Mouse (Mus musculus) hindbrain, embryonic 10.5 days (tissue): ENCODE measurements around the gene Fhad1. TPM values are rescaled to one million over a fixed set of nuclear protein-coding genes. Genes with fewer than 3 reads are reported as not detected.

Experiments used
- DNase-seq: peaks from one replicate; pipeline ENCODE4 v3.0.0-alpha.2; 2017; ENCODE audit warnings: low spot score
- H3K27ac ChIP-seq: fragments of 300-500 bp; sonication (generic); 2 replicates; pipeline ENCODE4 v1.5.1; 2016; ENCODE audit warnings: mild to moderate bottlenecking, moderate library complexity
- H3K27me3 ChIP-seq: fragments of 300-500 bp; sonication (generic); 2 replicates; pipeline ENCODE4 v1.6.1; 2016; ENCODE audit warnings: mild to moderate bottlenecking; ENCODE audit not compliant: poor library complexity, insufficient read depth, severe bottlenecking
- H3K36me3 ChIP-seq: fragments of 300-500 bp; sonication (generic); 2 replicates; pipeline ENCODE4 v1.6.1; 2016; ENCODE audit warnings: mild to moderate bottlenecking, moderate library complexity
- H3K4me1 ChIP-seq: fragments of 300-500 bp; sonication (generic); replicated peaks from 2 replicates; pipeline ENCODE4 v1.6.1; 2016; ENCODE audit warnings: mild to moderate bottlenecking
- H3K4me3 ChIP-seq: fragments of 300-500 bp; sonication (generic); 2 replicates; pipeline ENCODE4 v1.5.1; 2016; ENCODE audit warnings: mild to moderate bottlenecking, moderate library complexity
- H3K9me3 ChIP-seq: fragments of 300-500 bp; sonication (generic); 2 replicates; pipeline ENCODE4 v1.6.1; 2016; ENCODE audit warnings: mild to moderate bottlenecking, moderate library complexity
- WGBS: fragments of 180-500 bp; shearing (Covaris S2); methylation state at CpG from one replicate; pipeline ENCODE4 v1.1.7; 2016; 5-methylcytosine and 5-hydroxymethylcytosine counted together
- polyA plus RNA-seq: library from polyadenylated mRNA; unstranded; fragments of >200 nt; fragmentation: Nextera tagmentation; extraction: Ambion mirVana; gene quantifications from 2 replicates; pipeline ENCODE4 v1.2.1, GENCODE M21; 2016

The Fhad1 gene
- polyA plus RNA-seq, 1 experiment from 2014 or later, result 4.1 TPM

GRCm38 (mm10) chr4:141992530-141993204, 22.2 kb downstream of the Fhad1 start:
- Histone ChIP-seq H3K36me3 (no peaks in the 10 kb centered on the region), H3K4me1 (0 out of 2 replicates have a peak, but pooled peaks cover 3% of the 10 kb centered on the region), H3K27me3 (no peaks in the 10 kb centered on the region), H3K9me3 (no peaks in the 10 kb centered on the region), H3K27ac (no peak overlapping the region), H3K4me3 (no peak overlapping the region)
- no peak for DNase-seq
- WGBS, result 86% methylated on average over 14 of the region's 14 CpGs

DNA sequence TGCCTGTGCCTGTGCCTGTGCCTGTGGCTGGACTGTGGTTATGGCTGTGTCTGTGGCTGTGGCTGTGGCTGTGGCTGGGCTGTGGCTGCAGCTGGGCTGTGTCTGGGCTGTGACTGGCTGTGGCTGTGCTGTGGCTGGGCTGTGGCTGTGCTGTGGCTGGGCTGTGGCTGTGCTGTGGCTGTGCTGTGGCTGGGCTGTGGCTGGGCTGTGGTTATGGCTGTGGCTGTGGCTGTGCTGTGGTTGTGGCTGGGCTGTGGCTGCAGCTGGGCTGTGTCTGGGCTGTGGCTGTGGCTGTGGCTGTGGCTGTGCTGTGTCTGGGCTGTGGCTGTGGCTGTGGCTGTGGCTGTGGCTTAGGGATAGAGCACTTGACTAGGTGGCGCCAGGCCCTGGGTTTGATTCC, 26.7 kb downstream of the Fhad1 start:
- WGBS, result 91% methylated on average over 1 of the region's 1 CpGs
- Histone ChIP-seq H3K4me3 (no peak overlapping the region), H3K9me3 (no peaks in the 10 kb centered on the region), H3K27ac (no peak overlapping the region), H3K27me3 (no peaks in the 10 kb centered on the region), H3K36me3 (no peaks in the 10 kb centered on the region), H3K4me1 (0 out of 2 replicates have a peak, but pooled peaks cover 7% of the 10 kb centered on the region)
- no peak for DNase-seq

DNA sequence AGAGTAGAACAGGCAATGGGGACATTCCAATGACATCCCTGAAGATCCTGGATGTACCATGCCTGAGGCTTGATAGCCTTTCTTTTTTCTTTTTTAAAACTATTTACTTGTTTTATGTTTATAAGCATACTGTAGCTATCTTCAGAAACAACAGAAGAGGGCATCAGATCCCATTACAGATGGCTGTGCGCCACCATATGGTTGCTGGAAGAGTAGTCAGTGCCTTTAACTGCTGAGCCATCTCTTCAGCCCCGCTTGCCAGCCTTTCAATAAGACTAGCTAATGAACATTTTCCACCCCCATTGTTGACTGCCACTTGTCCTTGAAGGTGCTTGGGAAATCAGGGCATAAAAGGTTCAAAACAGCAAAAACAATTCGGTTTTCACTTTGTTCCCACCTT, 31.2 kb downstream of the Fhad1 start:
- 61% methylated on average over 3 of the region's 3 CpGs for whole genome bisulfite sequencing
- no peaks in the 10 kb centered on the region for H3K27me3 ChIP-seq
- DNase-seq, result no peak
- peaks cover 3% of the 10 kb centered on the region; the same call in 1 of the 2 replicates for H3K9me3 ChIP-seq
- H3K4me1 ChIP-seq, result 0 out of 2 replicates have a peak, but pooled peaks cover 7% of the 10 kb centered on the region
- no peak overlapping the region for H3K4me3 ChIP-seq
- no peaks in the 10 kb centered on the region for H3K36me3 ChIP-seq
- H3K27ac ChIP-seq, result no peak overlapping the region; the same call in 1 of the 2 replicates

GRCm38 (mm10) chr4:141981475-141981874, 33.4 kb downstream of the Fhad1 start:
- no peak for DNase-seq
- Histone ChIP-seq H3K9me3 (peaks cover 3% of the 10 kb centered on the region; the same call in 1 of the 2 replicates), H3K36me3 (no peaks in the 10 kb centered on the region), H3K27ac (no peak overlapping the region), H3K4me3 (no peak overlapping the region), H3K27me3 (no peaks in the 10 kb centered on the region), H3K4me1 (0 out of 2 replicates have a peak, but pooled peaks cover 5% of the 10 kb centered on the region)
- 71% methylated on average over 3 of the region's 3 CpGs for WGBS

DNA sequence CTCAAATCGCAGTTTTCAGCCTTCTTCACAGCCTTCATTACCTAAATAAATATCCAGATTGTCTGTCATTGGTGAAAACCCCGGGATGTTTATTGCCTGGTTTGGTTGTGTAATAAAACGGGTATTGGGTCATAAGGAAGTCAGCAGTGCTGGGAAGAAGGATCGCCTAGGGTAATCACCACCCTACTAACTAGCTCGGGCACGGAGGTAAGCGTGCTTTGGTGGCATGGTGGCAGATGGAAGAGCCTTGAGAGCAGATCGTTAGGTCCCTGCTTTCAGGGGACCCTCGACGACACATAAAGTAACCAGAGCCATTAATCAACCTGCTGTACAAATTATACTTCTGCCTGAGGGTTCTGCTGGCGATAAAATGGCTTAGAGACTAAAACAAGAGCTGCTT, 36.3 kb downstream of the Fhad1 start:
- 87% methylated on average over 11 of the region's 11 CpGs for WGBS
- Histone ChIP-seq H3K9me3 (peaks cover 3% of the 10 kb centered on the region; the same call in 1 of the 2 replicates), H3K27me3 (no peaks in the 10 kb centered on the region), H3K4me1 (0 out of 2 replicates have a peak, but pooled peaks cover 3% of the 10 kb centered on the region), H3K27ac (no peak overlapping the region), H3K4me3 (no peak overlapping the region), H3K36me3 (no peaks in the 10 kb centered on the region)
- no peak for DNase-seq

DNA sequence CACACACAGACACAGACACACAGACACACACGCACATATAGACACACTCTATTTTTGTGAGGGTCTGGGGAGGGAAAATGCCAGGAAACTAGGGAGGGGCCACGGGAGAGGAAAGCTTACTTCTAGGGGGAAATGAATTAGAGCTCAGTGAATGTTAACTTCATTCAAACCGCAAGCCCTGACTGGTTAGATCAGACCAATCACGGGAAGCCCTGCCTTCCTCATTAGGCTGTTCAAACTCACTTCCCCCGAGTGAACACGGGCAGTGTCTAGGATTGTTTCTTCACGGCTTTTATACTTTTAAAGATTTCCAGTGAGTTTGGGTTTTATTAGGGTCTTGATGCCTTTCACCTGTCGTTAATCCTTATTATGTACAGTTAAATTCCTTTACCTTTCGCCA, 37.5 kb downstream of the Fhad1 start:
- no peak overlapping the region for H3K4me3 ChIP-seq
- 70% methylated on average over 9 of the region's 9 CpGs for WGBS
- H3K4me1 ChIP-seq, result no peaks in the 10 kb centered on the region
- no peak for DNase-seq
- no peak overlapping the region for H3K27ac ChIP-seq
- no peaks in the 10 kb centered on the region for H3K27me3 ChIP-seq
- peaks cover 8% of the 10 kb centered on the region for H3K9me3 ChIP-seq
- H3K36me3 ChIP-seq, result no peaks in the 10 kb centered on the region

- H3K4me1 ChIP-seq, result no peaks in the 10 kb centered on the region
- DNase-seq, result peak; percentile 48
- H3K36me3 ChIP-seq, result no peaks in the 10 kb centered on the region
- peaks cover 20% of the 10 kb centered on the region for H3K9me3 ChIP-seq
- no peaks in the 10 kb centered on the region for H3K27me3 ChIP-seq
- WGBS, result 62% methylated on average over 4 of the region's 4 CpGs
- H3K4me3 ChIP-seq, result no peak overlapping the region
- H3K27ac ChIP-seq, result no peak overlapping the region
Observed at GRCm38 (mm10) chr4:141976163-141976562, 38.7 kb downstream of the Fhad1 start.

GRCm38 (mm10) chr4:141964575-141964974, 50.3 kb downstream of the Fhad1 start:
- H3K27me3 ChIP-seq, result no peaks in the 10 kb centered on the region; the same call in 1 of the 2 replicates
- H3K36me3 ChIP-seq, result no peaks in the 10 kb centered on the region
- peak; percentile 42 for DNase-seq
- peaks cover 9% of the 10 kb centered on the region; the same call in 1 of the 2 replicates for H3K9me3 ChIP-seq
- WGBS, result 18% methylated on average over 6 of the region's 6 CpGs
- peak overlapping the region; percentile 50; the same call in 1 of the 2 replicates for H3K27ac ChIP-seq
- no peak overlapping the region for H3K4me3 ChIP-seq
- peaks cover 15% of the 10 kb centered on the region for H3K4me1 ChIP-seq

- H3K27ac ChIP-seq, result no peak overlapping the region
- peaks cover 15% of the 10 kb centered on the region for H3K4me1 ChIP-seq
- H3K36me3 ChIP-seq, result no peaks in the 10 kb centered on the region
- DNase-seq, result no peak
- no peak overlapping the region for H3K4me3 ChIP-seq
- WGBS, result 84% methylated on average over 3 of the region's 3 CpGs
- H3K9me3 ChIP-seq, result peaks cover 9% of the 10 kb centered on the region; the same call in 1 of the 2 replicates
- no peaks in the 10 kb centered on the region; the same call in 1 of the 2 replicates for H3K27me3 ChIP-seq
Observed at GRCm38 (mm10) chr4:141963907-141964306, 51.0 kb downstream of the Fhad1 start.

- H3K9me3 ChIP-seq, result peaks cover 9% of the 10 kb centered on the region; the same call in 1 of the 2 replicates
- peak overlapping the region; percentile 23; the same call in 1 of the 2 replicates for H3K4me3 ChIP-seq
- H3K27me3 ChIP-seq, result no peaks in the 10 kb centered on the region; the same call in 1 of the 2 replicates
- H3K4me1 ChIP-seq, result peaks cover 22% of the 10 kb centered on the region
- H3K36me3 ChIP-seq, result no peaks in the 10 kb centered on the region
- WGBS, result 12% methylated on average over 23 of the region's 23 CpGs
- H3K27ac ChIP-seq, result no peak overlapping the region
- DNase-seq, result peak; percentile 76
Observed at GRCm38 (mm10) chr4:141962811-141963685, 51.8 kb downstream of the Fhad1 start.

- Histone ChIP-seq H3K27me3 (no peaks in the 10 kb centered on the region; the same call in 1 of the 2 replicates), H3K9me3 (peaks cover 9% of the 10 kb centered on the region; the same call in 1 of the 2 replicates), H3K4me3 (no peak overlapping the region), H3K4me1 (peaks cover 37% of the 10 kb centered on the region), H3K36me3 (no peaks in the 10 kb centered on the region), H3K27ac (no peak overlapping the region)
- DNase-seq, result no peak
- WGBS, result 87% methylated on average over 8 of the region's 8 CpGs
Observed at GRCm38 (mm10) chr4:141960037-141960436, 54.8 kb downstream of the Fhad1 start.

DNA sequence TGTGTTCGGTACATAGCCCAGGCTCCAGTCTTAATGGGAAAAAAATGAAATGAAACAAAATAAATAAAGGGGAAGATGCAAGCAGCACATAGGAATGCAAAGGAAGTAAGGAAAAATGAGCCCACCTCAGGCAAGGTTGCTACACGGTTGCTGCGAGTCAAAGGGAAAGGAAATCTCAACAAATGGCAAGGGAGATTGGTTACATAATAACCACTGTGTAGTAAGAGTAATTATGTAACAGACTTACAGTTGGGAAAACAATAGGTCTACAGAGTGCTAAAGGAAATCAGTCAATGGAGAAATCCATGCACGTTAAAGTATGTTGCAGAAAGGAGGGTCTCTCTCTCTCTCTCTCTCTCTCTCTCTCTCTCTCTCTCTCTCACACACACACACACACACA, 55.3 kb downstream of the Fhad1 start:
- H3K4me3 ChIP-seq, result no peak overlapping the region
- peaks cover 9% of the 10 kb centered on the region; the same call in 1 of the 2 replicates for H3K9me3 ChIP-seq
- no peaks in the 10 kb centered on the region; the same call in 1 of the 2 replicates for H3K27me3 ChIP-seq
- H3K36me3 ChIP-seq, result no peaks in the 10 kb centered on the region
- peaks cover 33% of the 10 kb centered on the region for H3K4me1 ChIP-seq
- 80% methylated on average over 4 of the region's 4 CpGs for WGBS
- DNase-seq, result no peak
- no peak overlapping the region for H3K27ac ChIP-seq
